Mouse (Mus musculus) E14TG2a.4 (cell line): ENCODE measurements around the gene Ncdn.

Experiments
- H3K27me3 ChIP-seq: 2 replicates; pipeline ENCODE4 v1.6.1; 2014; ENCODE audit warnings: low read length, control low read depth; ENCODE audit not compliant: insufficient read depth
- H3K36me3 ChIP-seq: 2 replicates; pipeline ENCODE4 v1.6.1; 2014; ENCODE audit warnings: low read length, control low read depth; ENCODE audit not compliant: insufficient read depth
- H3K4me1 ChIP-seq: replicated peaks from 2 replicates; pipeline ENCODE4 v1.6.1; 2014; ENCODE audit warnings: low read depth, low read length, control low read depth
- H3K4me3 ChIP-seq: replicated peaks from 2 replicates; pipeline ENCODE4 v1.5.1; 2014; ENCODE audit warnings: mild to moderate bottlenecking, low read length
- H3K9me3 ChIP-seq: 2 replicates; pipeline ENCODE4 v1.6.1; 2014; ENCODE audit warnings: low read length, control low read depth
- CTCF ChIP-seq: conservative IDR thresholded peaks from 2 replicates; pipeline ENCODE4 v1.5.1; 2014; ENCODE audit warnings: low read length
- NANOG ChIP-seq: IDR thresholded peaks from 2 replicates; pipeline ENCODE4 v1.6.1; 2014; ENCODE audit warnings: borderline replicate concordance, low read length, mixed read lengths
- POU5F1 ChIP-seq: IDR thresholded peaks from 2 replicates; pipeline ENCODE4 v1.6.1; 2014; ENCODE audit warnings: low read length, borderline replicate concordance

Gene Ncdn

DNA sequence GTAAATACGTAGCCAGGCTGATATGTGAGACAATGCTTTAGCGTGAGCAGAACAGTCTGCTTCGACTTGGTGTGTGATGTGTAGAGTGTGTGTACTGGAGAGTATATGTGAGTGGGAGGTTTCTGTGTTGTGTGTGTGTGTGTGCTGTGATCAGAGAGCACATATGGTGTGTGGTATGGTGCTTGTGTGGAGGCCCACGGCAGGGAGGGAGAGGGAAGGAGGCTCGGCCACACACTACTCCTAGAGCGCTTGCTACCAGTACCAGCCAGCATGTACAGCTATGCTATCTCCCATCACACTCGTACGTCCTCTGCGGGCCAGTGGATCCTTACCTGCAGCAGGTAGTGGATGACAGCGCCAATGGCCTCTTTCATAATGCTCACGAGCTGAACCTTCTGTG, 3.7 kb downstream of the Ncdn start:
- no peaks in the 10 kb centered on the region for H3K9me3 ChIP-seq
- H3K4me3 ChIP-seq: peak overlapping the region; percentile 35

DNA sequence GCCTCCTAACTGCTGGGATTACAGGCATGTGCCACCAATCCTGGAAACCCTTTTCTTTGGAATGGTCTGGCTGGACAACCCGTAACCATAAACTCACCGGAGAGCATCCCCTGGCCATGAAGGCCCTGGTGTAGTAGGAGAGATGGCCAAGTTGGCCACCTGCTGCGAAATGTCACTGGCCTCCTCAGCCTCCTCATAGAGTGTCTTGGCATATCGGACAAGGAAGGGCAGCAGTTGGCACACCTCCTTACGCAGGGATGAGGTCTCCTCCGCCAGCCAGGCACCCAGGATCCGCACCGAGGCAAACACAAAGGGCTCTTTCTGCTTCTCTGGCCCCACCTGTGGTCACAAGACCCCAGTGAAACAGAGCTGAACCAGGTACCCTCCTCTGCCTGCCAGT, 4.9 kb downstream of the Ncdn start:
- H3K9me3 ChIP-seq: no peaks in the 10 kb centered on the region
- TF ChIP-seq POU5F1 (no peak), CTCF (no peak), NANOG (no peak)
- peaks cover 80% of the 10 kb centered on the region for H3K4me1 ChIP-seq
- H3K4me3 ChIP-seq: no peak overlapping the region
- peaks cover 65% of the 10 kb centered on the region for H3K36me3 ChIP-seq
- H3K27me3 ChIP-seq: peaks cover 8% of the 10 kb centered on the region; the same call in 1 of the 2 replicates

More for the DNA sequence above, 3.7 kb downstream of the Ncdn start:
- Histone ChIP-seq H3K36me3 (peaks cover 63% of the 10 kb centered on the region), H3K27me3 (peaks cover 8% of the 10 kb centered on the region; the same call in 1 of the 2 replicates), H3K4me1 (peaks cover 74% of the 10 kb centered on the region)
- TF ChIP-seq POU5F1 (no peak), CTCF (no peak), NANOG (no peak)

DNA sequence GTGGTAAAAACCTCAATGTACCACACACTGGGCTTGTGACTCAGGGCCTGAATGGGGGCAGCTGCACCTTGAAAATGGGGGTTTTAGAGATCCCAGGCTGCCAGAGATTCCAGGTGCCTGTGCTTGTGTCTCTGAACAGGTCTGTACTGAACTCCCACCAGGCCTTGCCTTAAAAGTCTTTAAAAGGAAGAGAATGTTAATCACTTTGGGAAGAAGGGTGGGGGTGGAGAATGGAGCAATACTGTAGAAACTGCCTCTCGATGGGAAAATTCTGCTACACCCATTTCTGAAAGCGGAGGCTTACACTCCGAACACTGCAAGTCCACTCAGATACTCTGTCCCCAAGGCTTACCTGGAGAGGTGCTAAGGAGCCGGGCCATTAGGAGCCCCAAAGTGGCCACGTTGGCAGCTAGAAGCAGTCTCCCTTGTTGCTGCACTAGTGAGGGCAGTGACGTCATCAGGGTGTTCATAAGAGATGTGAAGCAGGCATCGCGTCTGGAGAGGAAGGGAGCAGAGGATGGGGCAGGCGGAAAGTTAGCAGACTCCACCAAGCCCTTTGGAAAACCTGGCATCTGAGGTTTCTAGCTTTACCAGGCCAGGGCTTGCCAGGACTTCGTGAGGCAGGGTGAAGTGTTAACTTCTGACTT, 6.9 kb downstream of the Ncdn start:
- H3K36me3 ChIP-seq: peaks cover 65% of the 10 kb centered on the region
- H3K4me1 ChIP-seq: peaks cover 78% of the 10 kb centered on the region
- H3K27me3 ChIP-seq: 0 out of 2 replicates have a peak, but pooled peaks cover 3% of the 10 kb centered on the region
- H3K9me3 ChIP-seq: no peaks in the 10 kb centered on the region
- TF ChIP-seq CTCF (no peak), POU5F1 (no peak), NANOG (no peak)
- no peak overlapping the region for H3K4me3 ChIP-seq

DNA sequence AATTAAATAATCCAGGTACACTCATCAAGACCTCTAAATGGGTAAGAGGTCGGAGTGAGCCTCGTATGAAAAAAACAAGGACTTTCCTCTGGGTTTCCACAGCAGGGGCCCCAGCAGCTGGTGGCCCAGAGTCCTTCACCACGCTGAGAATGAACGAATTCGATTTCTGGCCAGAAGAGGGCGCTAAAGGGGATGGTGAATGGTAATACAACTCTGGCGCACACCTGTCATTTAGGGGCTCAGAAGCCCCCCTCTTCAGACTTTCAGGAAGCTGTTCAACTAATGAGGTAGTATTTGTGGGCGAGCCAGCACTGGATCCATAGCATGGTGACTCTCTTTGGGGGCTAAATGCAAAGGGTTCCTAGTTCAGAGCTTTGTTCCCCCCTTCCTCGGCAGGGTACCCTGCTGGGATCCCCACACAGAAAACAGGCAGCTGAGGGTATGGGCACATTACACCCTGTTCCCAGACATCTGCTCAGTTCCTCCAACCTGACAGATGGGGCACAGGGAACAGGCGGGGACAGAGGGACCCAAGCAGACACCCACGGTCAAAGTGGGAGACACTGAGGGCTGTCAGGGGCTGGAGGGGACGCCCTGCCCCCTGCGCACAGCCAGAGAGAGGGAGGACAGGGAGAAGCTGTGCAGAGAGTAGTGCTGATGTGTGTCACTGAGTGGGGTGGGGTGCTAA, 7.6 kb downstream of the Ncdn start:
- H3K4me1 ChIP-seq: peaks cover 75% of the 10 kb centered on the region
- peak overlapping the region; percentile 56 for H3K4me3 ChIP-seq
- peaks cover 60% of the 10 kb centered on the region for H3K36me3 ChIP-seq
- H3K27me3 ChIP-seq: no peaks in the 10 kb centered on the region
- H3K9me3 ChIP-seq: no peaks in the 10 kb centered on the region
- TF ChIP-seq POU5F1 (no peak), CTCF (peak; percentile 45)

DNA sequence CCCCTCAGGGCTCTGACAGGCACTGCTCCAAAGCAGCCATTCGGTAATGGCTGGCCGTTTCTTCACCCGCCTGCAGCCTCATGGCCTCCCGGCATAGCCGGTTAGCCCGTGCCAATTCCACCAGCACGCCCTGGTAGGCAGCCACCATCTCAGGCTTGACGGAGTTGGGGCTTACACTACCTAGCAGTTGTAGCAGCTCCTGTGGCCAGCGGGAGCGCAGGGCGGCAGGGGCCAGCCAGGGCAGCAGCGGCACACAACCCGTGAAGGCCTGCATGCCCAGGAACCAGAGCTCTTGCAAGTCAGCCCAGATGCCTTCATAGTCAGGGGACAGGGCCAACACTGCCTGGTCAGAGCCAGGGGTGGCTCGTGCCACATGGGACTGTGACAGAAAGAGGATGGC, 8.4 kb downstream of the Ncdn start:
- Histone ChIP-seq H3K4me1 (peaks cover 71% of the 10 kb centered on the region), H3K9me3 (no peaks in the 10 kb centered on the region), H3K27me3 (no peaks in the 10 kb centered on the region), H3K4me3 (peak overlapping the region; percentile 67), H3K36me3 (peaks cover 52% of the 10 kb centered on the region)
- TF ChIP-seq NANOG: no peak
- no peak for TF ChIP-seq CTCF
- no peak for TF ChIP-seq POU5F1

DNA sequence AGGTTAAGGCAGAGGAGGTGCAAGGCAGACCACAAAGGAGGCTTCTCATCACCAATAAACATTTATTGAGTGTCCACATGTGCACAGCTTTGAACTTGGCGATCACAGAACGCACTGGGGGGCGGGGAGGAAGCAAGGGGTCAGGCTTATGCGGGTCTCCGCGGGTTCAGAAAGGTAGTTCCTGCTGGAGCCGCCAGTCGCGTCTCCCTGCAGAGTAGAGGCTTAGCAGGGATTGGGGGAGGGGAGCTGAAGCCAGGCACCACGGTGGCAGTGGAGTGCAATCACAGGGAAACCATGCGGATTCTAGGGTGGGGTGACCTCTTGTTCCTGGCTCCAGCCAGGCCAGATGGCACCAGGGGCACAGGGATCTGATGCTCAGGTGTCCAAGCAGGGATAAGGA, 9.5 kb downstream of the Ncdn start:
- H3K9me3 ChIP-seq: no peaks in the 10 kb centered on the region
- peaks cover 73% of the 10 kb centered on the region for H3K4me1 ChIP-seq
- H3K36me3 ChIP-seq: peaks cover 41% of the 10 kb centered on the region
- TF ChIP-seq POU5F1: no peak
- TF ChIP-seq CTCF: no peak
- TF ChIP-seq NANOG: no peak
- H3K4me3 ChIP-seq: peak overlapping the region; percentile 67
- H3K27me3 ChIP-seq: peaks cover 4% of the 10 kb centered on the region

DNA sequence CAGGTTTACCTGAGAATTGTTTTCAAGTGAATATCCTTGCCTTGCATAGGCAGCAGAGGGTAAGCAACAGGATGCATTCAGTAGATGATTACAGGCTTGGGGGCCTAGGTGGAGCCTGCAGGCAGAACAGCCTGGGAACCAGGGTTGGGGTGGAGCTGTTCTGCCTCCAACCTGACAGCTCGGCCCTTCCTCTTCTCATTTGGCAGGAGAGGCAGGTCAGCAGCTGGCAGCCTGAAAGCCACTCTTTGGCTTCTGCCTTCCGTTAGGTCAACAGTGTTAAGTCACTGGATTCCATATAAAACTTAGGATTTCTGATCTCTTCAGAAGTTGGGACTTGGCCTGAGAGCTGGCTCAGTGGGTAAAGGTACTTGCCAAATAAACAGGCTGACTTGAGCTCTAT, 10.3 kb downstream of the Ncdn start:
- Histone ChIP-seq H3K4me3 (no peak overlapping the region), H3K27me3 (peaks cover 11% of the 10 kb centered on the region), H3K4me1 (peaks cover 70% of the 10 kb centered on the region), H3K36me3 (peaks cover 33% of the 10 kb centered on the region), H3K9me3 (no peaks in the 10 kb centered on the region)
- TF ChIP-seq POU5F1 (no peak), CTCF (no peak), NANOG (no peak)

DNA sequence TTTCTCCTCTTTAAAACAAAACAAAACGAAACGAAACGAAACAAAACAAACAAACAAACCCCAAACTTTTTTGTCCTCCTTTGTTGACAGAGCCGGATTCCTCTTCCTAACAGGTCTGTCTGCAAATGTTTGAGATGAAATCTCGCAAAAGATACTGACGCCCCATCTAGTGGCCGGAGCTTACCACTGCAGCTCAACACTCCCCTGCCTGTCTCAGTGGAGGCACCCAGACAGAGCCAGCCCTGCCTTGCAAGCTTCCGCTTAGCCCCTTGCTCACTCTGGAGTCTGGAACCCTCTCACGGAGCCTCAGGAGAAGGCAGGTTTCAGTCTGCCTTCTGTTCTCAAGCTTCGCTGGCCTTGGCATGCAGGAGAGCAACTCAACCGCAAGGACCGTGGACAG, 11.8 kb downstream of the Ncdn start:
- H3K9me3 ChIP-seq: no peaks in the 10 kb centered on the region
- 0 out of 2 replicates have a peak overlapping the region, but pooled peaks have one; percentile 7 for H3K4me3 ChIP-seq
- TF ChIP-seq CTCF (peak; percentile 93), NANOG (no peak), POU5F1 (no peak)
- peaks cover 26% of the 10 kb centered on the region for H3K27me3 ChIP-seq
- peaks cover 19% of the 10 kb centered on the region for H3K36me3 ChIP-seq
- peaks cover 61% of the 10 kb centered on the region for H3K4me1 ChIP-seq
